Mouse (Mus musculus): ENCODE measurements at regions not wholly inside any gene's neighbourhood (a gene's known extent, or its start where the extent isn't known, plus 50 kb on each side); places are given as distances from the start of the nearest gene placed in this dataset.

DNA sequence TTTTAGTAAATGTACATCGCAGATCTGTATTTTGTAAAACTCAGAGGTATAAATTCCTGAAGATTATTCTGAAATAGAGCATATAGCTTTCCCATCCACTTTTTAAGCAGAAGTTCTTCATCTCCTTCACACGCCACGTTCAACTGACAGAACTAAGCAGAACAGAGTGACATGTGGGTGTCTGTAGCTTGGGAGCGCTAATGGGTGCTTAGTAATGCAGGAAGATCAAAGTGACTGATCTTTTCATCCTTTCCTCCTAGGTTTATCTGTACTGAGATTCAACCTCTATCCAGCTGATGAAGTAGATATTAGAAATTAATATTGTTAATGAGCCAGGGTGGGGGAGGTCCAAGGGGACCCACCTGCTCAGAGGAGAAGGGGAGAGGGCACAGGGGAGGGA, 201.8 kb upstream of the Gm9833 start:
- TF ChIP-seq CTCF (IDR thresholded peaks at IDR 0.05; ENCODE audit: low read depth, low read length) (no peak), POLR2A (IDR thresholded peaks at IDR 0.05; ENCODE audit: extremely low read depth, insufficient read depth, low read length) (no peak)

All from liver, adult 2 months (tissue).